Mouse (Mus musculus) G1E-ER4 (cell line): ENCODE measurements around the gene Slain1. TPM values are rescaled to one million over a fixed set of nuclear protein-coding genes. Genes with fewer than 3 reads are reported as not detected.

Experiments used
- GATA1 ChIP-seq: IDR thresholded peaks from one replicate; pipeline ENCODE4 v1.8.0; 2012; ENCODE audit warnings: low read length, inconsistent platforms
- polyA plus RNA-seq: library from polyadenylated mRNA; stranded (reverse); fragments of >175 nt; gene quantifications from 2 replicates; pipeline ENCODE4 v1.2.3, GENCODE M21; 2012

The Slain1 gene
- polyA plus RNA-seq, 1 experiment = not detected

- TF ChIP-seq GATA1 = no peak
These were observed 2.5 kb downstream of the Slain1 start for GRCm38 (mm10) chr14:103652524-103652923.

GRCm38 (mm10) chr14:103653800-103654199, 3.8 kb downstream of the Slain1 start:
- no peak for TF ChIP-seq GATA1

GRCm38 (mm10) chr14:103655448-103655847, 5.4 kb downstream of the Slain1 start:
- TF ChIP-seq GATA1 = no peak

DNA sequence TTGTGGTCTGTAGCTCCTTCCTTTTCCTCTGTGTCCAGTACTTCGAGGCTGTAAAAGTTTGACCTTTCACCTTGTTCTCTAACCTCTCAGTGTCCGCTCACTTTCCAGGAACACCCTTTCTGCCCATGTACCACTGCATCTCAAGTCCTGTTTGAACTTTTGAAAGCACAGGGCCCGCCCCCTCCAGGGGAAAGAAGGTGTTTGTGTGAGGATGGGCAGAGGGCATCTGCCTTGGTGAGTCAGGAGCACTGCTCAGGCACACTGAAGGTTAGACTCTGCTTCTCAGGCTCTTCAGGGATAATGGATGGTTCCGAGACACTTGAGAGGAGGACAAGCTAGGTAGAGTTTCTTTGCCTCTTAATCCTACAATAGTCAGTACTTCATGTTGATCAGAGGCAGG, 7.8 kb downstream of the Slain1 start:
- no peak for TF ChIP-seq GATA1

- TF ChIP-seq GATA1 = no peak
These were observed 13.0 kb downstream of the Slain1 start for GRCm38 (mm10) chr14:103663026-103663425.

- no peak for TF ChIP-seq GATA1
These were observed 14.4 kb downstream of the Slain1 start for GRCm38 (mm10) chr14:103664391-103664790.

DNA sequence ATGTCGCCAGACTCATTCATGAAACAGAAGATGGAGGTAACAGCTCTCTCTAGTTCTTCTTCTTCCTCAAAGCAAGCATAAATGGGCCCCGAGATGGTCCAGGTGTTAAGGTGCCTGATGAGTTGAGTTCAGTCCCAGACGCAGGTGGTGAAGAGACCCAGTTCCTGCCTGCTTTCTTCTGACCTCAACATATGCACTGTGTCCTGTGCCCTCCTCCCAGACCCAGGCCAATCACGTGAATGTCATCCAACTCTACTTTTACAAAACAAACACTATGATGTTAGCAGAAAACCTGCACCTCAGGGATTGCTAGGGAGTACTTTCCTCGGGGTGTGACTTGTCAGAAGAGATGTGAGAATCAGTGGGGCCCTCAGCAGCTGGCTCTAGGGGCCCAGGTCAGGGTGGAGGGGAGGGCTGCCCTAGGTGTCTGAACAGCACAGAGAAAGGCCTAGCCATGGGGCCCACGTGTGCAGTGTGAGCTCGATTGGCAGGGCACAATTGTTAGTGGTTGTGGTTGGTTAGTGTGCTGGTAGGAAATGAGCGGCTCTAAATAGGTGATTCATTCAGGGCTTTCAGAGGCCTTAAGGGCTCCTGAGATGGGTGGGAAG, 16.4 kb downstream of the Slain1 start:
- TF ChIP-seq GATA1 = no peak

DNA sequence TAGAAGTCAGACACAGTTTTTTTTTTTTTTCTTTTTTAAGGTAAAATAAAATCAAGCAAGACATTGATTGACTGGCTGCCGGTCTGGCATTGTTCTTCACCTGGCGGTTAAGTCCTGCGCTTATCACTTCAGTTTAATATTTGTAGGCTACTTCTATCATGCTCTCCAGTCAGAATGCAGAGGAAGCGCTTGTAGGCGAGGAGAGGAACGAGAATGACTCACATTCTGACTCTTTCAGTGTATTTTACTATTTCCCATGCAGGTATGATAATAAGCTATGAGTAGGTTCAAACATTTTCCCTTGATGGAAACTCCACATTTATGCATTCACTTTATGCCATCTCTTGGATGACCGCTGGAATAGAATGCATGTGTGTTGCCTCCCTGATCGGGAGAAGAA, 17.0 kb downstream of the Slain1 start:
- TF ChIP-seq GATA1 = no peak

- no peak for TF ChIP-seq GATA1
These were observed 29.6 kb downstream of the Slain1 start for GRCm38 (mm10) chr14:103679395-103680217.

DNA sequence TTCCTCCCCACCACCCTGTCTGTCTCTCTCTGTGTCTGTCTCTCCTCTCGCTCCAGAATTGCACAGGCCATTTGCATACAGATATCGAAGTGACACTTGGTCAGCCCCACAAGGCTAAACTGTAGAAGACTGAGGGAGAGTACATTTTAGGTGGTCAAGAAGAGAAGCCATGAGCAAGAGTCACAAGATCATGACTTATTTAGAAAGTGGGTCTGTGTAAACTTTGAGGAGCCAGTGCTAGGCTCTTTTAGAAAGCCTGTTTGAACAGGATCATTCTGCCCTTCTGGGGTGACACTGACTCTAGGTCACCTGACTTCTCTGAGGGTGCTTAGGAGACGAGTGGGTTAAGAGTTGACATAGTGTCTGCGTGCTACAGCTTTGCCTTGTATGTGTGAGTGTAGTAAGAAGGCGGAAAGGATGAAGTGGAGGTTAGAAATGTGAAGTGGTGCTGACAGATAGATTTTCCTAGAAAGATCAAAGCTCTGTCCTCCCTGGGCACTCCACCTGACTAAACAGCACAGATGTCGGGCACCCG, 30.3 kb downstream of the Slain1 start:
- no peak for TF ChIP-seq GATA1

DNA sequence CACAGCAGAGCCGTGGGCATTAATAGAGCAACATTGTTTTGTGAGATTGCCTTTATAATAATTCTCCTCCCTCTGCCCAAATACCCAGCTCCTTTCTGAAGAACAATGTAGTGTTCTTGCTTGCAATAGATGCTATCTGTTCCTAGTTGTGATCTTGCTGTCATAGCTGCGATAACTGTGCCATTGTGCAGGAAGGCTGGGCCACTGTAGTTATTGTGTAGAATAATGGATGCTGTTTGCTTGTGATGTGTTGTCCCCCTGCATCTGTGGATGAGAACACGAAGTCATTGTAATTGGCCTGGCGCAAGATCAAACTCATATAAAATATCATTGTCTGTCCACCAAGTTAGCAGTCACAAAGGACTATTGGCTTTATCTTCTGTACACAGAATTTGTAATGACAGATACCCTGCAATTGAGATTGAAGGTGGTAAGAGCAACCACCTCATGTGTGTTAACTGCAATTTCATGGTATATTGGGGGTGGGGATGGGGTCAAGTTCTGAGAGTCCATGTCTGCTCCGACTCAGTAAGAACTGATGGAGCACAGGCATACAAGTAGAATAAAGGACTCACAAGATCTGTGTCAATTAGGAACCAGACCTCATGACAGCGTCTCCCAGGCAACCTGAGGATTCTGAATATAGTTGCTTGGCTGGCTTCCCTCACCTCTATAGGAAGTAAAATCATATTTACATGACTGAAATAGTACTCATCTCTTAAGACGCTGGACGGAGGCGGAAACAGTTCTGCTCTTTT, 32.8 kb downstream of the Slain1 start:
- no peak for TF ChIP-seq GATA1

DNA sequence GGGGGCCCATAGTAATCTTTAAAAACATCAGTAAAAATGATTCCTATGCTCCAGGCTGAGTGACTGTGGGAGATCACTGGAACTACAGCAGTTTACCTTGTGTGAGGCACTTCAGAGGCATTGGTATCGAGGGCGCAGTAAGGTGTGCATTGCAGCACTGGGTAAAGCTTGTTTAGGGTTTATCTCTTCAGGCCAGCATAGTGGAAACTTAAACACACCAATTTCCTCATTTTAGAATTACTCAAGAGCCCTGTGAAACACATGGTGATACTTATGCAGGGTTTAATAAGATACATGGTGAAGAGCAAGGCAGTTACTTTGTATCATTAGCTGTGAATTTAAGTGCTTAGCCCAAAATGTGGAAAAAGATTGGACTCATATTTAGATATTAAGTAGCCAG, 37.0 kb downstream of the Slain1 start:
- no peak for TF ChIP-seq GATA1

GRCm38 (mm10) chr14:103694295-103694694, 44.3 kb downstream of the Slain1 start:
- no peak for TF ChIP-seq GATA1

- no peak for TF ChIP-seq GATA1
These were observed 45.6 kb downstream of the Slain1 start for GRCm38 (mm10) chr14:103695620-103696019.

- TF ChIP-seq GATA1 = no peak
These were observed 47.1 kb downstream of the Slain1 start for GRCm38 (mm10) chr14:103697101-103697500.

- TF ChIP-seq GATA1 = no peak
These were observed 49.3 kb downstream of the Slain1 start for GRCm38 (mm10) chr14:103699308-103699707.
